Mouse (Mus musculus) CD4-positive, CD25-positive, alpha-beta regulatory T cell, adult 9 weeks (primary cell): ENCODE data around the gene Zfp975. TPM values are rescaled to one million over a fixed set of nuclear protein-coding genes. Genes with fewer than 3 reads are reported as not detected.

Experiments used
- polyA plus RNA-seq: library from polyadenylated mRNA; unstranded; fragments of 100-300 nt; shearing (Covaris generic); gene quantifications from one replicate; pipeline ENCODE4 v1.2.1, GENCODE M21; 2017

The Zfp975 gene
- 3.6 TPM for polyA plus RNA-seq

DNA sequence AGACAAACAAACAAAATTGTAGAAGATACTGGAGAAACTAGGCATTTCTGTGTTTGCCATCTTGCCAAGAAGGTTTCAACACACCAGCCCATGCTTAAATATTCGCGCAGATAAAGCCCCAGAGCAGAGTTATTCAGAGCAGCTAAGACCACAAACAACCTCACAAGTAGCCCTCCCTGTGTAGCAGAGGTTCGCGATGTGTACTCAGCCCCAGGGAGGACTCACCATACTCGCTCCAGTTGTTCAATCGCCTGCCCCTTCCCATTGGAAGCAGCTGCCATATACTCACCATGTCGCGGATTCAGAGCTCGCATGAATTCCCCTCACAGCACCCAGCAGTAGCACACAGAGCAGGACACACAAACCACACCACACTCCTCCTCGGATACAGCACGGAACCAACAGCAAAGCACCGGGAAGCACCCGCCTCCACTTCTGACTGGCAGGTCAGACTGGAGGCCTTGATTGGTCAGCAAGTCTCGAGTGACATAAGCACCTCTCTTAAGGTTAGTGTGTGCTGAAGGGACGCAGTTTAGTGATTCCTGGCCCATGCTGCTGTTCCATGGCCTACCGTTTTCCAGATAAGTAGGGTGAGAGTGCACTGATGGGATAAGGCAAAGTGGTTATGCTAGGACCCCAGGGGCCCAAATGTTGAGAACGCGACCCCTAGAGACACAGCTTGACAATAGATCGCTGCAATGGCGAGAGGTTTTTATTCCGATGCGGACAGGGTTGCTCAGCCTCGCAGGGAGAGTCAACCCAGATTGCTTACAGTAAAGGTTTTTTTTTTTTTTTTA lies at the start of gene Zfp975:
TSS of gene Zfp975 (minus strand) at position 381 of the 797 bp plus-strand sequence.

DNA sequence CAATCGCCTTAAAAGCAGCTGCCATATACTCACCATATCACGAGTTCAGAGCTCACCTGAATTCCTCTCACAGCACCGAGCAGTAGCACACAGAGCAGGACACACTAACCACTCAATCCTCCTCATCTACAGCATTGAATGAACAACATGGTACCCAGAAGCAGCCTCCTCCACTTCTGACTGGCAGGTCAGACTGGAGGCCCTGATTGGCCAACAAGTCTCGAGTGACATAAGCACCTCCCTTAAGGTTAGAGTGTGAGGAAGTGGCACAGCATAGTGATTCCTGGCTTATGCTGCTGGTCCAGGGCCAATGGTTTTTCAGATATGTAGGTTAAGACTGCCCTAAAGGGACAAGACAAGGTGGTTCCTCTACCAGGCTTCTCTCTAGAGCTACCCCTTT lies 34.4 kb upstream of the Zfp975 start, which contains the start of gene Gm17067:
TSS of gene Gm17067 (minus strand) at position 101 of the 400 bp plus-strand sequence.

DNA sequence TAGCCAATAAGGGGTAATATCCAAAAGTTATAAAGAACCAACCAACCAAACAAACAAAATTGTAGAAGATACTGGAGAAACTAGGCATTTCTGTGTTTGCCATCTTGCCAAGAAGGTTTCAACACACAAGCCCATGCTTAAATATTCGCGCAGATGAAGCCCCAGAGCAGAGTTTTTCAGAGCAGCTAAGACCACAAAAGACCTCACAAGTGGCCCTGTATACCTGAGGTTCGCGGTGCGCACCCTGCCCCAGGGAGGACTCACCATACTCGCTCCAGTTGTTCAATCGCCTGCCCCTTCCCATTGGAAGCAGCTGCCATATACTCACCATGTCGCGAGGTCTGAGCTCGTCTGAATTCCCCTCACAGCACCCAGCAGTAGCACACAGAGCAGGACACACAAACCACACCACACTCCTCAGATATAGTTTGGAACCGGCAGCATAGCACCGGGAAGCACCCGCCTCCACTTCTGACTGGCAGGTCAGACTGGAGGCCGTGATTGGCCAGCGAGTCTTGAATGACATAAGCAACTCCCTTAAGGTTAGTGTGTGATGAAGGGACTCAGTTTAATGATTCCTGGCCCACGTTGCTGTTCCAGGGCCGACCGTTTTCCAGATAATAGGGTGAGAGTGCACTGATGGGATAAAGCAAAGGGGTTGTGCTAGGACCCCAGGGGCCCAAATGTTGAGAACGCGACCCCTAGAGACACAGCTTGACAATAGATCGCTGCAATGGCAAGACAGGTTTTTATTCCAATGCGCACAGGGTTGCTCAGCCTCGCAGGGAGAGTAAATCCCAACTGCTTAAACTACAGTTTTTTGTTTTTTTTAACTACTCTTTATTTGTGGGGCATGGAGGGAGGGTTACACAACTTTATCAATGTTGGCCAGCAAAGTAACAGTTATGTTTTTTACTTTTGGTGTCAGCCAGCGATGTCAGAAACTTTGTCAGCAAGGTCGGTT lies 50.1 kb downstream of the Zfp975 start, which contains the start of gene Zfp976:
TSS of gene Zfp976 (minus strand) at position 437 of the 964 bp plus-strand sequence.

Other genes with a start within 250 kb of the Zfp975 start
- not detected for gene 4933421I07Rik, start 244.6 kb downstream of the Zfp975 start, polyA plus RNA-seq
- gene Zfp141, start 187.0 kb downstream of the Zfp975 start, polyA plus RNA-seq: 29.9 TPM
- gene Gm21028, start 114.2 kb downstream of the Zfp975 start, polyA plus RNA-seq: not detected
- gene Zfp977, start 100.2 kb downstream of the Zfp975 start, polyA plus RNA-seq: not detected
- gene Zfp976, start 50.2 kb downstream of the Zfp975 start, polyA plus RNA-seq: 2.4 TPM
- not detected for gene Gm17067, start 34.3 kb upstream of the Zfp975 start, polyA plus RNA-seq
- not detected for gene Vmn2r62, start 100.8 kb upstream of the Zfp975 start, polyA plus RNA-seq
- not detected for gene Gm2381, start 174.5 kb upstream of the Zfp975 start, polyA plus RNA-seq
- gene Vmn2r63, start 241.1 kb upstream of the Zfp975 start, polyA plus RNA-seq: not detected